Mouse (Mus musculus) ES-E14 (cell line): ENCODE results near the gene Mnt.

ENCODE experiments used
- CHD2 ChIP-seq: IDR thresholded peaks from 2 replicates; pipeline ENCODE4 v1.6.1; 2014; ENCODE audit warnings: mild to moderate bottlenecking, low read depth, low read length, inconsistent platforms
- HCFC1 ChIP-seq: IDR thresholded peaks from 2 replicates; pipeline ENCODE4 v1.6.1; 2012; ENCODE audit warnings: low read length, inconsistent platforms, borderline replicate concordance; ENCODE audit not compliant: insufficient read depth
- MAFK ChIP-seq: IDR thresholded peaks from 2 replicates; pipeline ENCODE4 v1.6.1; 2014; ENCODE audit warnings: mild to moderate bottlenecking, low read depth, low read length, inconsistent platforms; ENCODE audit not compliant: insufficient read depth
- ZC3H11A ChIP-seq: IDR thresholded peaks from 2 replicates; pipeline ENCODE4 v1.6.1; 2012; ENCODE audit warnings: low read depth, mild to moderate bottlenecking, inconsistent platforms, low read length, borderline replicate concordance
- ZNF384 ChIP-seq: IDR thresholded peaks from 2 replicates; pipeline ENCODE4 v1.6.1; 2012; ENCODE audit warnings: low read depth, low read length, inconsistent platforms

GRCm38 (mm10) chr11:74868046-74868760, 37.5 kb downstream of the Mnt start:
- no peak for TF ChIP-seq ZNF384
- TF ChIP-seq HCFC1 = no peak
- no peak for TF ChIP-seq MAFK
- TF ChIP-seq ZC3H11A = no peak
- TF ChIP-seq CHD2 = no peak
